Comparison of ENCODE assay signal across 8 mouse cellular contexts in the genomic region with DNA sequence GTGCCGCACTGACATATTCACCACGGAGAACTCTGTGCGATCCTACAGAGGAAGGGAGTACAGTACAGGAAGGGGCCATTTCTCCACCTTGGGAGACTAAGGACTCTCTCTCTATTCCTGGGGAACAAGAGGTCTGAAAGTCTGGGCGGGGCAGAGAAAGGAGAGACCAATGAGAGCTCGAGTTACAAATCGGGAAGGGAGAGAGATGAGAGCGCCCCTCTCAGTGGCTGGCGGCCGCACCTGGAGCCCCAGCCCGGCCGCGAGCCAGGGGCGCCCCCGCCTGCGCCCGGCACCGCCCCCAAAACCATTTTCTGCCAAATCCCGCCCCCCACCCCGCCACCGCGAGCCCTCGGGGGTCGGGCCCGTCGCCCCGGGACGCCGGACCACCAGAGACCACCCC. TPM values are rescaled to one million over a fixed set of nuclear protein-coding genes. Genes with fewer than 3 reads are reported as not detected.
A peak's percentile ranks its signal among the peaks of the same experiment; 100 is the strongest.
DNase-seq lines count a peak whose midpoint lies in the region; ATAC-seq lines count a peak whose summit lies in the region.

No protein-coding gene starts in this region.

- H3K36me3 ChIP-seq in hindbrain, embryonic 13.5 days = peaks cover 34% of the 10 kb centered on the region

- peak; percentile 77 for ATAC-seq in hindbrain, embryonic 13.5 days (ENCODE audit: low FRiP score)

- peak; percentile 85 for DNase-seq in T-cell, adult 2 months (ENCODE audit: low spot score)
- peak; percentile 94 to 97 for DNase-seq in cerebellum, postnatal 14 days
- DNase-seq in frontal cortex, postnatal 14 days (ENCODE audit: low spot score in 2 of 2) = peak; percentile 85 to 92
- DNase-seq in layer of hippocampus, postnatal 14 days (ENCODE audit: low spot score in 2 of 2) = peak; percentile 94 to 95
- peak; percentile 92 for DNase-seq in lung, postnatal 10 days
- peak; percentile 94 for DNase-seq in retina, postnatal 1 day
- peak; percentile 93 for DNase-seq in thymus, postnatal 4 days

- H3K27me3 ChIP-seq in hindbrain, embryonic 13.5 days = no peaks in the 10 kb centered on the region

- H3K4me3 ChIP-seq in hindbrain, embryonic 13.5 days = peak overlapping the region; percentile 99

- peaks cover 33% of the 10 kb centered on the region for H3K4me1 ChIP-seq in hindbrain, embryonic 13.5 days (replicated peaks)

- peak overlapping the region; percentile 71 for H3K4me2 ChIP-seq in hindbrain, embryonic 13.5 days

- peak overlapping the region; percentile 99 for H3K27ac ChIP-seq in hindbrain, embryonic 13.5 days

- 1% methylated on average over 25 of the region's 28 CpGs for WGBS in hindbrain, embryonic 13.5 days

- no peaks in the 10 kb centered on the region for H3K9me3 ChIP-seq in hindbrain, embryonic 13.5 days

- peak overlapping the region; percentile 99 for H3K9ac ChIP-seq in hindbrain, embryonic 13.5 days

RNA-seq across cellular contexts. Expression of a gene that starts 1.0 kb away (rescaled TPM):
- polyA plus RNA-seq in hindbrain, embryonic 13.5 days (2015; fragmentation: Nextera tagmentation; extraction: Ambion mirVana) = 279 and 297 TPM in 2 replicates
- 100 to 1,000 TPM; 119 to 123 TPM for total RNA-seq in layer of hippocampus, postnatal 14 days (2021)

RNA-seq across cellular contexts. Expression of a gene that starts 46.2 kb away (rescaled TPM):
- polyA plus RNA-seq in hindbrain, embryonic 13.5 days (2015; fragmentation: Nextera tagmentation; extraction: Ambion mirVana) = 433 and 477 TPM in 2 replicates
- total RNA-seq in layer of hippocampus, postnatal 14 days (2021) = 10 to 100 TPM; 69.3 to 81.1 TPM

Comparison
In these comparisons a context has a peak if more than half of its experiments do, and no peak if none do; other contexts are left out.
1. Peak in every context shown above with its lines: DNase-seq, ATAC-seq, H3K4me3 ChIP-seq and H3K27ac ChIP-seq.